Mouse (Mus musculus): ENCODE data around the gene Jag2. TPM values are rescaled to one million over a fixed set of nuclear protein-coding genes. Genes with fewer than 3 reads are reported as not detected.
A peak's percentile ranks its signal among the peaks of the same experiment; 100 is the strongest.

The Jag2 gene
- polyA plus RNA-seq (2015; fragmentation: Nextera tagmentation; extraction: Ambion mirVana): 3.7 and 4.1 TPM in 2 replicates

DNA sequence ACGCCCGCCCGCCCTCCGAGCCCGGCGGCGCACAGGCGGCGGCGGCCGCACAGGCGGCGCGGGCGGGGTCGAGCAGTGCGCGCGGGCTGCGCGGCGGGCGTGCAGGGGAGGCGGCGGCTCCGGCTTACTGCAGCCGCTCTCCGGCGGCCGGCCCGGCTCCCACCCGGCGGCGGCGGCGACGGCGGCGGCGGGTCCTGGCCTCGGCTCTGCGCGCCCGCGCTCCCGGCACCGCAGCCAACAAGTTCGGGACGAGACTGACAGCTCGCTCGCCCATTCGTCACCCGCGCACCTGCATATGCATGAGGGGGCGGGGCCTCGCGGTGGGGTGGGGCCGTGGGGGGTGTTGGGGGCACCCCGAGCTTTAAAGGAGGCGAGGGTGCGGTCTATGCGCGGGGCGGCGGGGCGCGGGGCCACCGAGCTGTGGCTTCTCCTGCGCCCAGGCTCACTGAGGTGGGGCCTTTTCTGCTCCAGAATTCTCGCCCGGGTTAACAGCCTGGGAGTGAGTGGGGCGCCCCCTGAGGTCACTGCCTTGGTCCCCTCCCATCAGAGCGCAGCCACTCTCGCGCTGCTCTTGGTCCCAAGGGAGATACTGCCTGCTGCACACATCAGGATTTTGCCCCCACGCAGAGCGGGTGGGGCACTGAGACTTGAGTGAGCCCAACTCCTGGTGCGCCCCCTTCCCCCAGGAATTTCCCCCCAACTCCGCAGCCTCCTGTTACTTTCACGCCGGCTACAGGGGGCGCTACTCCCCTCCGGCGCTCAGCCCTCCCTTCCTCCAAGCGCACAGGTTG, at the start of gene Jag2:
Gene Jag2, minus strand, starts transcription at position 215 of the 791 bp plus-strand sequence.
- peak; percentile 70 for ATAC-seq
- peak within 1 kb of the TSS; percentile 98 for H3K4me2 ChIP-seq (replicated peaks)
- H3K27ac ChIP-seq: no peak within 1 kb of the TSS
- H3K36me3 ChIP-seq: no peaks in the 10 kb centered on the region
- H3K4me3 ChIP-seq (replicated peaks): peak within 1 kb of the TSS; percentile 53
- no peaks in the 10 kb centered on the region for H3K9me3 ChIP-seq
- H3K27me3 ChIP-seq (replicated peaks): peaks cover 53% of the 10 kb centered on the region
- WGBS: under 1% methylated on average over 58 of the region's 85 CpGs
- peak within 1 kb of the TSS; percentile 49 for H3K9ac ChIP-seq
- H3K4me1 ChIP-seq (replicated peaks): peaks cover 29% of the 10 kb centered on the region

DNA sequence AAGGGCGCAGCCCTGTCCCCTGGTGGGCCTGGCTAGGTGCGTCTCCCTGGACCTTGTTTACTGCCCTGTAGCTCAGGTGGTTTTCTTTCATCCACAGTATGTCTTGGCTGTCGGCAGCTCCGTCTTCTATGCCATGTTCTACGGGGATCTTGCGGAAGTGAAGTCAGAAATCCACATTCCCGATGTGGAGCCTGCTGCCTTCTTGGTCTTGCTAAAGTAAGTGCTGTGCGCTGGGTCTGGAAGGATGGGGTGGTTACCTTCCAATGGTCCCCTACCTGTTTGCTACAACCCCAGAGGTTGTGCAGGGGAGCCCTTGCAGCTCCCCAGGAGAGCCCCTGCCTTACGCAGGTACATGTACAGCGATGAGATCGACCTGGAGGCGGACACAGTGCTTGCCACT, 47.6 kb upstream of the Jag2 start:
- peak overlapping the region; percentile 70 for H3K4me3 ChIP-seq (replicated peaks)
- peaks cover 42% of the 10 kb centered on the region for H3K36me3 ChIP-seq
- peak overlapping the region; percentile 94 for H3K4me2 ChIP-seq (replicated peaks)
- no peaks in the 10 kb centered on the region for H3K9me3 ChIP-seq
- 40% methylated on average over 12 of the region's 12 CpGs for WGBS
- ATAC-seq: peak; percentile 1; the same call in 1 of the 2 replicates
- peak overlapping the region; percentile 91 for H3K9ac ChIP-seq
- H3K4me1 ChIP-seq (replicated peaks): peaks cover 14% of the 10 kb centered on the region
- H3K27ac ChIP-seq: peak overlapping the region; percentile 91
- H3K27me3 ChIP-seq (replicated peaks): no peaks in the 10 kb centered on the region

DNA sequence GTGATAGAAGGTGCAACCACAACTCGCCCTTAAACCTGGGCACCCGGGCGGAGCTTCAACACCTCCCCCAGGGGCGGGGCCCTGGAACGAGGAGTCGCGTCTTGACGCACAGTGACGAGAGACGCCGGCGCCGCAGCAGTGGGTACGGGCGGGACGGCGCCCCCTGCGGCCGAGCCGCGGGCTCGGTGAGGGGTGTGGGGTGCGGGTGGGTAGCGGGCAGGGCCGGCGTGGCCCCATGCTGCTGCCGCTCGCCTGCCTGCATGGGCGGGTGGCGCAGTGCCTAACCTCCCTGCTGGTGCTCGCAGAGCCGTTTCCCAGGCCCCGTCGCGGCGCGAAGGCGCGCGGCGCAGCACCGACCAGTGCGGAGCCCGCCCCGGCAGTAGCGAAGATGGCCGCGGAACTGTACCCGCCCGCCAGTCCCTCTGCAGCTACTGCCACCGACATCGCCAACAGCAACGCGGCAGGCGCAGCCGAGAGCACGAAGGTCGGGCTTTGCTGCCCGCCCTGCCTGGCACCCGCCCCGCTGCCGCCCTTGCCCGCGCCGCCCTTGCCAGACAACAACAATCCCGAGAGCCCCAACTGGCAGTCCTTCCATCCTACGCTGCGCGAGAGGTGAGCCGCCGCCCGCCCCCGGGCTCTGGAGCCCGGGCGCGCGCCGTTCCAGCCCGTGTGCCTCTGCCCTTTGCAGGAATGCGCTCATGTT, 46.9 kb upstream of the Jag2 start, which contains the start of gene Btbd6:
Gene Btbd6, plus strand, starts transcription at position 112 of the 703 bp plus-strand sequence.
- ATAC-seq: peak; percentile 98
- peak within 1 kb of the TSS; percentile 94 for H3K4me2 ChIP-seq (replicated peaks)
- peaks cover 14% of the 10 kb centered on the region for H3K4me1 ChIP-seq (replicated peaks)
- H3K36me3 ChIP-seq: peaks cover 47% of the 10 kb centered on the region
- H3K27ac ChIP-seq: peak within 1 kb of the TSS; percentile 91
- peak within 1 kb of the TSS; percentile 70 for H3K4me3 ChIP-seq (replicated peaks)
- H3K9ac ChIP-seq: peak within 1 kb of the TSS; percentile 91
- no peaks in the 10 kb centered on the region for H3K9me3 ChIP-seq
- WGBS: under 1% methylated on average over 80 of the region's 80 CpGs
- H3K27me3 ChIP-seq (replicated peaks): no peaks in the 10 kb centered on the region

DNA sequence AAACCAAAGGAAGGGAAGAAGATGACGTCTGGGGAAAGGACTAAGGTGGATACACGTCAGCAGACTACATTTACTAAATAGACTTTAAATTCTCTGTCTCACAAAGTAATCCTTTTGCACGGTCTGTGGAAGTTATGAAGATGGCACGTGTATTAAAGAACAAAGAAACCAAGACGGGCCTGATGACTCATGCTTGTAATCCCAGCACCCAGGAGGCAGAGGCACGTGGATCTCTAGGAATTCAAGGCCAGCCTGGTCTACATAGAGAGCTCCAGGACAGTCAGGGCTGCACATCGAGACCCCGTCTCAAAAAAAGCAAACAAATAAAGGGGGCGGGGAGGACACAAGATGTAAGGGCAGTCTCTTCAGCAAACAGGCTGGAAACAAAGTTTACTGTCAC, 45.2 kb upstream of the Jag2 start:
- H3K4me2 ChIP-seq (replicated peaks): no peak overlapping the region
- H3K4me1 ChIP-seq (replicated peaks): peaks cover 14% of the 10 kb centered on the region
- H3K27me3 ChIP-seq (replicated peaks): no peaks in the 10 kb centered on the region
- H3K9ac ChIP-seq: no peak overlapping the region
- H3K36me3 ChIP-seq: peaks cover 48% of the 10 kb centered on the region
- no peaks in the 10 kb centered on the region for H3K9me3 ChIP-seq
- H3K4me3 ChIP-seq (replicated peaks): no peak overlapping the region
- WGBS: 90% methylated on average over 9 of the region's 9 CpGs
- H3K27ac ChIP-seq: no peak overlapping the region
- ATAC-seq: no peak

DNA sequence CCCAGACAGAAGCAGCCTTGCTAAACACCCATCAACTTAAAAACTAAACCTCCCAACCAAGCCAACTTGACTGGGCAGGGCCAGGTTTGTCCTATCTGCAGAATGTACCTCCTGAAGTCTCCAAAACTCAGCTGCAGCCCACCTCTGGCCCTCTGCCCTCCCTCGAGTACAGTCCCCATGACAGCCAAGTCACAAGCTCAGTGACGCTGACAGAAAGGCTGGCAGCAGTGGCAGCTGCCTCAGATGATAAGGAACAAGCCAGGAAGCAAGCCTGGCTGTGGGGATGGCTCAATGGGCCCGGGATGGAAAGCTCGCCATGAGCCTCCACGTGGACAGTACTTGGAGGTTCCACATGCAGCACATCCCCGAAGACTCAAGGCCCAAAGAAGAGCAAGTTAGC, 40.0 kb upstream of the Jag2 start:
- peaks cover 71% of the 10 kb centered on the region for H3K36me3 ChIP-seq
- no peak overlapping the region for H3K27ac ChIP-seq
- no peaks in the 10 kb centered on the region for H3K4me1 ChIP-seq (replicated peaks)
- WGBS: 91% methylated on average over 6 of the region's 6 CpGs
- H3K27me3 ChIP-seq (replicated peaks): no peaks in the 10 kb centered on the region
- no peak overlapping the region for H3K4me2 ChIP-seq (replicated peaks)
- no peak for ATAC-seq
- H3K4me3 ChIP-seq (replicated peaks): no peak overlapping the region
- H3K9ac ChIP-seq: no peak overlapping the region
- H3K9me3 ChIP-seq: no peaks in the 10 kb centered on the region

DNA sequence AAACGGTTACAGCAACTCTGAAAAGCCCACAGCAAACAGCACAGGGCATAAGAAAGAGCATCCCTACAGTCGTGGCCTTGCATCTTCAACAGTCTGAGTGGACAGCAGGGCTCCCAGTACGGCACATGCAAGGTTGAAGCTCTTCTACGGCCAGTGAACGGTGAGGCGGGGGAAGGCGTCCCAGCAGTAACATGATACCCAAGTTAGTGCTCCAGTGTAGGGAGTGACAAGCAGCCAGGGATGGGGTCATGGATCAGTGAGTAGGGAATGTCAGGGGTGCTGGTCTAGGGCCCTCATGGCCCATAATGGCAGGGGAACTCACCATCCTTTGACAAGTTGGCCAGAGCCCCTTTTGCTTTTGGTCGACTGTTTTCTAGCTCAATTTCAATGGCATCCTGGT, 39.4 kb upstream of the Jag2 start:
- no peak overlapping the region for H3K27ac ChIP-seq
- WGBS: 67% methylated on average over 8 of the region's 8 CpGs
- no peak overlapping the region for H3K9ac ChIP-seq
- no peak for ATAC-seq
- H3K4me3 ChIP-seq (replicated peaks): no peak overlapping the region
- H3K4me2 ChIP-seq (replicated peaks): no peak overlapping the region
- no peaks in the 10 kb centered on the region for H3K9me3 ChIP-seq
- H3K36me3 ChIP-seq: peaks cover 76% of the 10 kb centered on the region
- no peaks in the 10 kb centered on the region for H3K4me1 ChIP-seq (replicated peaks)
- H3K27me3 ChIP-seq (replicated peaks): no peaks in the 10 kb centered on the region

DNA sequence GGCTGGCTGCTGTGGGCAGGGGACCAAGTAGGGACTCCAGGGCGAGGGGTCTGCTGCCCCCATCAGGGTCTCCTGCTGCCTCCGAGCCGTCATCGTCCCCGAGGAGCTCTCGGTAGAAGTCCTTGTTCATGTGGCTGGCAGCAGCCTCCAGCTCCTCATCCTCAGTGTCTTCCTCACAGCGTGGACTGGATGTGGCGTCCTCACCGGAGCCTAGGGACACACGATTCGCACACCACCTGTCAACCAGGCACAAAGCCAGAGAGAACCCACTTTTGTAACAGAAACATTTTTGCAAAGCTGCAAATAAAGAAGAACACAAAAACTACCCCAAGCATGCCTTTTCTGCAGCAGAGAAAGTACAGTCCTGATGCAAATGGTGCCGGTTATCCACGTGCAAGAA, 36.2 kb upstream of the Jag2 start:
- no peak overlapping the region for H3K4me2 ChIP-seq (replicated peaks)
- H3K4me1 ChIP-seq (replicated peaks): no peaks in the 10 kb centered on the region
- no peaks in the 10 kb centered on the region for H3K9me3 ChIP-seq
- no peak for ATAC-seq
- no peak overlapping the region for H3K27ac ChIP-seq
- H3K4me3 ChIP-seq (replicated peaks): no peak overlapping the region
- WGBS: 89% methylated on average over 13 of the region's 13 CpGs
- peaks cover 79% of the 10 kb centered on the region for H3K36me3 ChIP-seq
- no peaks in the 10 kb centered on the region for H3K27me3 ChIP-seq (replicated peaks)
- no peak overlapping the region for H3K9ac ChIP-seq

DNA sequence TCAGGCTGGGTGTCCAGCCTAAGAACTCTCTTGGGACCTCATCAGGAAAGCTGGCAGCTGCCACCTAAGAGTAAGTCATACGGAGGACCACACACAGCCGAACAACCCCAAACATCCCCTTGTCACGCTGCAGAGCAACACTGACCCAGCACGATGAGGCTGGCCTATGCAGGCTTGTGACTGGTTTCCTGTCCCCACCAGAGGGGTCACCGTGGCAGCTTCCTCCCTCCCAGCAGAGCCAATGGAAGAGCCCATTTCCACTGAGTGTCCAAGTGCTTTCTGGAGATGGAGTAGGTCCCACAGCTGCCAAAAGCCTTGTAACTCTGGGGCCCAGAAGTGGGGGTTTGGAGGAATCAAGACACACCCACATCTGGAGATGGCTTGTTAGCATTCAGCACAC, 32.3 kb upstream of the Jag2 start:
- Histone ChIP-seq H3K27ac (no peak overlapping the region), H3K9me3 (no peaks in the 10 kb centered on the region), H3K36me3 (peaks cover 59% of the 10 kb centered on the region), H3K4me1 (replicated peaks) (no peaks in the 10 kb centered on the region), H3K9ac (no peak overlapping the region), H3K4me2 (replicated peaks) (no peak overlapping the region), H3K4me3 (replicated peaks) (no peak overlapping the region), H3K27me3 (replicated peaks) (no peaks in the 10 kb centered on the region)
- 76% methylated on average over 5 of the region's 5 CpGs for WGBS
- ATAC-seq: no peak

DNA sequence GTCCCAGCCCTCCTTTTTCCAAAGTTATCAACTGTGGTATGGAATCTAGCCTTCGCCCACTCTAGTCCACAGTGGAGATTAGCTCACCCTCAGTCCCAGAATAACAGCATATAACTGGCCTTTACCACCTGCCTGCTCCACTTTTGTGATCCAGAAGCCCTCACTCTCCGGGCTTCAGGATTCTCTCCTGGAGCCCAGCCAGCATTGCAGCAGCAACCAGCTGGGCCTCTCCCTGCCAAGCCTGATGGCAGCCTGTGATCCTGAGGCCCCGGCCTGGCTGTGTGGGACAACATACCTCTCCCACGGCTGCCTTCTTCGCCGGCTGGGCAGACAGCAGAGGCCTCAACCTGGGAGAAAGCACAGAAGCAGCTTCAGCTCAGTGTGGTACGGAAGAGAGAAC, 31.9 kb upstream of the Jag2 start:
- Histone ChIP-seq H3K27me3 (replicated peaks) (no peaks in the 10 kb centered on the region), H3K4me1 (replicated peaks) (no peaks in the 10 kb centered on the region), H3K4me3 (replicated peaks) (no peak overlapping the region), H3K36me3 (peaks cover 55% of the 10 kb centered on the region), H3K27ac (no peak overlapping the region), H3K9ac (no peak overlapping the region), H3K9me3 (no peaks in the 10 kb centered on the region), H3K4me2 (replicated peaks) (no peak overlapping the region)
- ATAC-seq: no peak
- WGBS: 76% methylated on average over 7 of the region's 7 CpGs

DNA sequence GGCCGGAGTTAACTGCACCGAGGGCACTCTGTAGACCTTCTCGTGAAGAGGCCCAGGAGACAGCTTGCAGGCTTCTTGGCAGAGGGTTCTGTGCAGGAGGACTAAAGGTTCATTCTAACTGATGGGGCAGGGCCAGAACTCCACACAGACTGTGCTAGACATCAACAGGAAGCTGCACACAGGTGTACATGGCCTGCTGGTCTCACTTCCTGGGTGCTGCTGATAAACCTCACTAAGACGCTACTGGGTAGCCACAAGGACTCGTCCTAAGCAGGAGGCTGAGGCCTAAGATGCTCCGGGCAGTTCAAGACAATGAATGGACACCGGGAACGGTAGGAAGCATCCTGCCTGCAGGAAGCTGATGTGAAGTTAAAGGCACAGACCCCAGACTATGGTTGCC, 29.8 kb upstream of the Jag2 start:
- no peaks in the 10 kb centered on the region for H3K9me3 ChIP-seq
- H3K27me3 ChIP-seq (replicated peaks): no peaks in the 10 kb centered on the region
- no peaks in the 10 kb centered on the region for H3K4me1 ChIP-seq (replicated peaks)
- H3K4me3 ChIP-seq (replicated peaks): no peak overlapping the region
- no peak overlapping the region for H3K4me2 ChIP-seq (replicated peaks)
- ATAC-seq: no peak
- H3K9ac ChIP-seq: no peak overlapping the region
- WGBS: 75% methylated on average over 8 of the region's 8 CpGs
- H3K36me3 ChIP-seq: peaks cover 41% of the 10 kb centered on the region
- no peak overlapping the region for H3K27ac ChIP-seq

DNA sequence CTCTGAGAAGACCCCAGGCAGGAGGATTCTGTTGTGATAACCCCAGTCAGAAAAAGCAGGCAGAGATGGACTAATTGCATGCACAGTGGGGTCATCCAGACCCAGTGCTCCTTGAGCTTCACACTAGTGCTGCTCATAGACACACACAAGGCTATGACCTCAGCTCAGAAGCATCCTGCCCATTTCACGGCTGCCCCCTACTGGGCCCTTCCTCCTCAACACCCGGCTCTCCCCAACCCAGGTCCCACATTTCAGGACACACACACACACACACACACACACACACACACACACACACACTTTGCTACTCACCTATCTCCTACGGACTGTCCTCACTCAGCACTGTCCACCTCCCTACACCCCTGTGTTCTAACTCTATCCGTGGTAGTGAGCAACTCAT, 28.7 kb upstream of the Jag2 start:
- peak; percentile 55; the same call in 1 of the 2 replicates for ATAC-seq

DNA sequence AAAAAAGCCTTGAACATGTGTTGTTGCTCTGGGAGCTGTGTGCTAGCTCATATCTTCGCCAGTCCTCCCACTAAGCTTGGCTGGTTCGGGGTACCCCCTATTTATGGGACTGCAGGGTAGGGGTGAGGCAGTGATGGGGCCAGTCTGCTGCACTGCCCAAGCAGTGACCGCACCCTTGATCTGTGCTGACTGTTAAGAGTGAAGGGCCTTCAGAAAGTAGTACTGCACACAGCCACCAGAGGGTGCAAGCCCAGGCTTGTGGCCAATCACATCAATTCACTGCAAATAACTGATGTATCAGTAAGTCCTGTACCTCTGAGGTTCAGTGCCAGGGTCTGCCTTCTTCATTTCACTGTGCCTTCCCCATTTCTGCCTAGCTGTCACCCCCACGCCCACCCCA, 26.2 kb upstream of the Jag2 start:
- Histone ChIP-seq H3K27me3 (replicated peaks) (no peaks in the 10 kb centered on the region), H3K4me2 (replicated peaks) (no peak overlapping the region), H3K27ac (no peak overlapping the region), H3K9me3 (no peaks in the 10 kb centered on the region), H3K4me1 (replicated peaks) (peaks cover 18% of the 10 kb centered on the region), H3K36me3 (peaks cover 11% of the 10 kb centered on the region; the same call in 1 of the 2 replicates), H3K9ac (no peak overlapping the region), H3K4me3 (replicated peaks) (no peak overlapping the region)
- ATAC-seq: peak; percentile 52
- WGBS: 38% methylated on average over 4 of the region's 4 CpGs

More for the DNA sequence above, 28.7 kb upstream of the Jag2 start:
- Histone ChIP-seq H3K4me2 (replicated peaks) (no peak overlapping the region), H3K36me3 (peaks cover 30% of the 10 kb centered on the region), H3K27ac (no peak overlapping the region), H3K4me3 (replicated peaks) (no peak overlapping the region), H3K9me3 (no peaks in the 10 kb centered on the region), H3K27me3 (replicated peaks) (no peaks in the 10 kb centered on the region), H3K9ac (no peak overlapping the region), H3K4me1 (replicated peaks) (no peaks in the 10 kb centered on the region)
- WGBS: 30% methylated on average over 4 of the region's 4 CpGs
